Mouse (Mus musculus): ENCODE data around the gene Gm29094. TPM values are rescaled to one million over a fixed set of nuclear protein-coding genes. Genes with fewer than 3 reads are reported as not detected.
"Not testable (repeated sequence)": the region's sequence is repeated elsewhere in the genome, so short reads cannot be mapped to it uniquely, and the experiment has no call there.

Gm29094 gene
- total RNA-seq, 2 experiments from 2014 or later: not detected

DNA sequence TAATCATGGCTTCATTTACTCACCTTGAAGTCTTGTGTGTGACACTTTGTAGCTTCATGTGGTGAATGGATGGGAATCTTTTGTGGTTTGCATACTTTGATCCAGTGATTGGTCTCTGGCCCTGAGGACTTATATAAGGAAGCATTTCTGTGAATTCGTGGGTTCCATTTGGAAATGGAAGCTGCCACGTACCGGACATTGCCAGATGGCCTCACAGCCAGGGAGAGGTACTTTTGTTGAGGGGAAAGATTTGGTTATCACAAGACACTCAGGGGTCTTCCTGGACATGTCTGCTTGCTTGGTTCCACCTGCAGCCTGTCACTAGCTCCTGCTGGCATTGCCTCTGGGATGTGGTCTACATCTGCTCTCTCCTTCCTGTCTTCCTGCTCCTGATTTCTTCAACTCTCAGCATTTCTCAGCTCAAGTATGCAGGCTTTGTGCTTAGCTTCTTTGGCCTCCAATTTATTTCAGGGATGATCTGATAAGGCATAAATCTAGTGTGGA lies 41.4 kb downstream of the Gm29094 start:
- DNase-seq: not testable (repeated sequence)

DNA sequence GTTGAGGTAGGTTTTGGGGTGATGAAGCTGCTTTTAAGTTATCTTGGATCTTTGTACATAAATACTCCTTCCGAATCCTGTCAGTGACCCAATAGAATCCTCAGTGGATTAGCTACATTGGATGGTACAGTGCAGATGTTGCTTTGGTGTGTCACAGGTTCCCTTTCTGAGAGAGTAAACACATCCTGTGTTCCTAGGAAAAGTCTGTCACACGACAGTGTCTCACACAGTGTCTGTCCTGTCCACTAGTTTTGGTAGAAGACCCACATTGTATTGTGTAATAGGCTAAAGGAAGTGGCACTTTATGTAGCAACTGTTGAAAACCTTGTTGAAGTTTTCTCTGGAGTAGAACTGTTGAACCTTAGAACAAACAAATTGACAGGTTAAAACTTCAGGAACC lies 54.2 kb downstream of the Gm29094 start:
- no peak for DNase-seq

DNA sequence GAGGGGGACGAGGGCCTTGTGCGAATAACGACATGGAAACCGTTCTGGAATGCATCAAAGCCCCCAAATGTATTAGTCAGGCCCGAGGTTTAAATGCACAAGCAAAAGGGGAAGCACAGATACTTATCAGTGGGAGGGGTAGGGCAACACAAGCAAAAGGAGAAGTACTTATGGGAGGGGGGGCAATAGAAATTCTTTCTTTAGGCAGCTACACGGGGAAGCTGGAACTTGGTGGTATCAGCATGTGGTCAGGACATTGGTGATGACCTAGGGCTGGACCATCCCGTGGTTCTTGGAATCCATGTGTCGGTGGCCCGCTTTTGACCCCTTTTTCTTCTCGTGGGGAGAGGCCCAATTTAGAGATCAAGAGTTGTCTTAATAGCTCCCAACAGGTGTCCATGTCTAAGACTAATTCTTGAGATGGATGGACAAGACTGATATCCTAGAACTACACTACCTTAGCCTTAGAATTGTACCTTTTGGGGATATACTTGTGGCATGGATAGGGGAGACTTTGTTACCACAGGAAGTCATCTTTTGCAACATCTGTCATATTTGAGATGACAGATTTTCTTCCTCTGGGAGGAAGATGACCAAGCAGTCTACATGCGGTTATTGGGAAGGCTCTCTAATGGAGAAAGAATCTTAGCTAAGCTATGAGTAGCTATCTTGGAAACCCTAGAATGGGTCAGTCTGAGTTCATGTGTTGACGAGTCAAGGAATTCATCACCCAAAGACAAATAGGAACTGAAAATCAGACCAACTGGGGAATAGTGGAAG lies 57.6 kb downstream of the Gm29094 start:
- DNase-seq: no peak

DNA sequence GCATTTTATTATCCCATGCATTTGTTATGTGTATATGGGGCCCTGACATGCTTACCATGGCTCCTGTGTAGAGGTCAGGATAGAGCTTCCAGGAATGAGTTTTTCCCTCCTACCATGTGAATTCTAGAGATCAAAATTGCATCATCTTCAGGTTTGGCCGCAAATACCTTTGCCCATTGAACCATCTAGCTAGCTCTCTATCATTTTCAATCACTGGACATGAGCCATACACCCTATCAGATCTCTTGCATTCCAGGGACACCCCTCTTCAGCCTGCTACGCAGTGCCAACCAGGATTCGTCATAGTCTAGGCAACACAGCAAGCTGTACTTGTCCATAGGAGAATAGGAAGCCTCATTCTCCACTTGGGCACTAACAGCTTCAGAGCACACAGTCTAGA lies 64.8 kb downstream of the Gm29094 start:
- DNase-seq: no peak

DNA sequence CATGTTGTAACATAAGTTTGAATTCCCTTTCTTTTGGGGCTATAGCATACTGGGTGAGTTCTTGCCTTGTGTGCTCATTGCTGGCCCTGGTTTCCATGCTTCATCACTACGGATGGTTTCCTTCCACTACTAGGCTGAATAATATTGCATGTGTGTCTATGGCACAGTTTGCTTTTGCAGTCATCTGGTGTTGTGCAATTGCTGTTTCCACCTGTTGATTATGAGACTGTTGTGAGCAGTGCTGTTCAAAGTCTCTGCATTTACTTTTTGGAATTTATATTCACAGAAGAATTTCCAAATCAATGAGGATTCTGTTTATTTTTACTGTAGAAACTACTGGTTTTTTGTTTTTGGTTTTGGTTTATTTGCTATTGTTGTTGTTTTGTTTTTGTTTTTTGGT lies 65.4 kb downstream of the Gm29094 start:
- no peak for DNase-seq

Other genes with a start within 250 kb of the Gm29094 start
- gene Bcl2a1a, start 242.5 kb upstream of the Gm29094 start, total RNA-seq (2021): under 1 TPM in 1 of 2 experiments, not detected in 1; 0.63 TPM
- not detected for gene Trim43b, start 106.5 kb upstream of the Gm29094 start, total RNA-seq (2021)
- 1 to 10 TPM in 1 of 2 experiments, under 1 TPM in 1; 0.40 to 1.2 TPM for gene Bcl2a1b, start 170 bp upstream of the Gm29094 start, total RNA-seq (2021)
- 10 to 100 TPM; 11.4 to 12.6 TPM for gene Mthfs, start 11.3 kb downstream of the Gm29094 start, total RNA-seq (2021)